In genomic region chr7:24237040-24237791, GRCm38 (mm10) we compare ENCODE assay signal across 8 mouse cellular contexts. TPM values are rescaled to one million over a fixed set of nuclear protein-coding genes. Genes with fewer than 3 reads are reported as not detected.
DNase-seq lines count a peak whose midpoint lies in the region; ATAC-seq and TF ChIP-seq lines count a peak whose summit lies in the region.

Gene Zfp109, minus strand, starts transcription at chr7:24237560.

- DNase-seq in T-cell, adult 2 months (ENCODE audit: low spot score) = peak; percentile 50
- DNase-seq in cerebellum, postnatal 10 days = peak; percentile 68 to 76
- peak; percentile 42 to 62 for DNase-seq in frontal cortex, postnatal 25 days (ENCODE audit: low spot score in 2 of 2)
- DNase-seq in hindbrain, embryonic 14.5 days (ENCODE audit: low spot score) = peak; percentile 71
- DNase-seq in layer of hippocampus, postnatal 14 days (ENCODE audit: low spot score in 2 of 2) = peak; percentile 49 to 76
- peak; percentile 60 for DNase-seq in lung, postnatal 0 days (ENCODE audit: low spot score)
- DNase-seq in ovary, postnatal 14 days (ENCODE audit: low spot score) = peak; percentile 33
- DNase-seq in thymus, postnatal 25 days = peak; percentile 61

- ATAC-seq in hindbrain, embryonic 14.5 days (ENCODE audit: low FRiP score) = peak; percentile 92
- ATAC-seq in lung, postnatal 0 days = peak; percentile 86

- 6% methylated on average over 28 of the region's 28 CpGs for WGBS in hindbrain, embryonic 14.5 days
- WGBS in lung, postnatal 0 days = 3% methylated on average over 27 of the region's 28 CpGs

- peak; percentile 8; the same call in 1 of the 2 replicates for TF ChIP-seq CTCF in lung, postnatal 0 days (IDR thresholded peaks at IDR 0.05)

- H3K27ac ChIP-seq in hindbrain, embryonic 14.5 days = no peak within 1 kb of the TSS
- H3K27ac ChIP-seq in lung, postnatal 0 days (ENCODE audit: low read length) = no peak within 1 kb of the TSS

- no peak for TF ChIP-seq EP300 in lung, postnatal 0 days (IDR thresholded peaks at IDR 0.05)

- peak within 1 kb of the TSS; percentile 55 for H3K4me2 ChIP-seq in hindbrain, embryonic 14.5 days (replicated peaks)
- peak within 1 kb of the TSS; percentile 58 for H3K4me2 ChIP-seq in lung, postnatal 0 days (replicated peaks; ENCODE audit: low read depth, low read length)

- H3K36me3 ChIP-seq in hindbrain, embryonic 14.5 days (replicated peaks; ENCODE audit: control insufficient read depth, insufficient read depth) = peaks cover 14% of the 10 kb centered on the region; the same call in 1 of the 2 replicates
- H3K36me3 ChIP-seq in lung, postnatal 0 days (ENCODE audit: insufficient read depth, low read length) = no peaks in the 10 kb centered on the region

- peak within 1 kb of the TSS; percentile 74 for H3K9ac ChIP-seq in hindbrain, embryonic 14.5 days
- H3K9ac ChIP-seq in lung, postnatal 0 days (replicated peaks; ENCODE audit: low read depth) = 0 out of 2 replicates have a peak within 1 kb of the TSS, but pooled peaks have one; percentile 6

- no peaks in the 10 kb centered on the region for H3K9me3 ChIP-seq in hindbrain, embryonic 14.5 days (ENCODE audit: control insufficient read depth, low read length)
- no peaks in the 10 kb centered on the region for H3K9me3 ChIP-seq in lung, postnatal 0 days (ENCODE audit: low read length)

- peak within 1 kb of the TSS; percentile 68 for H3K4me3 ChIP-seq in hindbrain, embryonic 14.5 days (replicated peaks; ENCODE audit: low read length)
- H3K4me3 ChIP-seq in lung, postnatal 0 days (ENCODE audit: low read depth, low read length) = peak within 1 kb of the TSS; percentile 57

- 0 out of 2 replicates have a peak, but pooled peaks cover 5% of the 10 kb centered on the region for H3K27me3 ChIP-seq in hindbrain, embryonic 14.5 days (ENCODE audit: control insufficient read depth, insufficient read depth, low read length)
- H3K27me3 ChIP-seq in lung, postnatal 0 days (replicated peaks; ENCODE audit: insufficient read depth, low read length) = no peaks in the 10 kb centered on the region

- H3K4me1 ChIP-seq in hindbrain, embryonic 14.5 days (replicated peaks; ENCODE audit: control insufficient read depth, insufficient read depth, low read length) = peaks cover 6% of the 10 kb centered on the region
- H3K4me1 ChIP-seq in lung, postnatal 0 days (ENCODE audit: insufficient read depth, low read depth, low read length) = no peaks in the 10 kb centered on the region

RNA-seq across cellular contexts. Expression of gene Zfp109, which starts in this region (rescaled TPM):
- polyA plus RNA-seq in hindbrain, embryonic 14.5 days (2014; fragmentation: Nextera tagmentation; extraction: Ambion mirVana) = 2.9 and 3.9 TPM in 2 replicates
- 1 to 10 TPM; 6.3 to 7.4 TPM for total RNA-seq in layer of hippocampus, postnatal 14 days (2021)
- polyA plus RNA-seq in lung, postnatal 0 days (2015; fragmentation: Nextera tagmentation; extraction: Ambion mirVana) = 1.2 and 1.7 TPM in 2 replicates
